Mouse (Mus musculus): ENCODE results near the gene Gm10310. TPM values are rescaled to one million over a fixed set of nuclear protein-coding genes. Genes with fewer than 3 reads are reported as not detected.
"Not testable (repeated sequence)": the region's sequence is repeated elsewhere in the genome, so short reads cannot be mapped to it uniquely, and the experiment has no call there.

Gene Gm10310
- total RNA-seq (2021) = not detected
- long read RNA-seq, experiment 1 = 0 reads
- long read RNA-seq, experiment 2 = 0 reads

DNA sequence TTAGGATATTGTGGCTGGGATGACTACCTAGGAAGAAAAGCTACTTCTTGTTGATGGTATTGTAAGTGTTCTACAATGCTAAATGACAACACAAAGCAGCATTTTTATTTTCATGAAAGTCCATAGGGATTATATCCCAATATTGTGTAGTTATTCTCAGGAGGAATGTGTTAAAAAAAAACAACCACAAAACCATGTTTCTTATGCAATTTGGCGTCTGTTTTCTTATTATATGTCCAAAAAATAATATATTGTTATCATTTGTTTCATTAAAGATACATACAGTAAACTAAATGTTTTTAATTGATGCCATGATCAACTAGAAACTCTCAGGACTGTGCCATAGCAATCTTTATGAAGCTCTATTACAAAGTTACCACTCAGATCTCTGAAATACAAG, at the start of gene Gm10310:
Gene Gm10310 (minus strand): TSS at position 101 of the 400 bp plus-strand sequence.
- DNase-seq = not testable (repeated sequence)

DNA sequence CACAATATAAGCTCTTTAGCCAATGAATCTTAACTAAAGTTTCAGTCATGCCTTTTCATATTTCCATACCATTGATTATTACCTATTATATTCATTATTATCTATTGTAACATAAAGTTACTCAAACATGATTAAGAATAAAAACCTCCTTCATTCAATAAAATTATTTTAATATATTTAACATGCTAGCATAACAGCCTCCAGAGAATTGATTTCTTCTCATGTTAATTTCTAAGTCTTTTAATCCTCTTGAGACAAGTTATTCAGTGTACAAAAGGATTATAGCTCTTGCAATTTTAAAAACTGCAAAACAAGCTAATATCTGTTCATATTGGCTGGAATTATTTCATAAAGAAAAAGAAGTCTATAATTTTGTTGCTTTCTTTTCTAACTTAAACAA, 45.2 kb upstream of the Gm10310 start, which contains the start of gene Olfr821:
Gene Olfr821 (plus strand): TSS at position 301 of the 400 bp plus-strand sequence.
- no peak for DNase-seq

DNA sequence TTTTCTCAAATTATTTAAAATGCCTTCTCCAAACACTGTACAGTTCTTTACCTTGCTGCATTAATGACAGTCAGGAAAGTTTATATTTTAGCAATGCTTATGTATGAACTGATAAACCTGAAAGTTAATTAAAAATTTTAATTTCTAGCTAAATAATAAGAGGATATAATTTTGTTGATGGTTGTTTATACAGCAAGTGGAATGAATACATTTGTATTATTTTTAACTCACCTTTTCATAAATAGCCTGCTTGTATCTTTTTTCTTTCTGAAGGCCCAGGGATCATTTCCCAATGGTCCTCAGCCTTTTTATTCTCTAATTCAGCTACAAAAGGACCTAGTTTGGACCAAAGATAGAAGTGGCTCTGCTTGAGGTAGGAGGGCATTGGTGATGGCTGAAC, 27.5 kb upstream of the Gm10310 start, which contains the start of gene Olfr820:
Gene Olfr820 (plus strand): TSS at position 301 of the 400 bp plus-strand sequence.
- no peak for DNase-seq

DNA sequence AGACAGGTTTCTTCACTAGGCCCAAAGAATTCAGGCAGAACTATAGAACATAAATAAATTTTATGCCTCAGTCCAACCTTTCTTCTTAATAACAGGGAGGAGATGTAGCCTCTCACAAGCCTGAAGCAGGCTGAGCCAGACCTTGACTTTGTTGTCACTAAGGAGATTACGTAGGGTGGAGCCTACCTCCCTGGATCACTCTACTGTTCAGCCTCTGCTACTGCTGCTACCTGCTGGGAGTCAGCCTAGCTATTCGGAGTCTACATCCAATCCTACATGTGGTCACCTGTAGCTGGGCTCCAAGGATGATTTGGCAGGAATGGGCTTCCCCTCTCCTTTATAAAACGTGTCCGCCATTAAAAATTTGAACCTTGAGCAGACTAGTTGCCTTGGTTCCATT, 20.5 kb upstream of the Gm10310 start:
- DNase-seq = not testable (repeated sequence)

DNA sequence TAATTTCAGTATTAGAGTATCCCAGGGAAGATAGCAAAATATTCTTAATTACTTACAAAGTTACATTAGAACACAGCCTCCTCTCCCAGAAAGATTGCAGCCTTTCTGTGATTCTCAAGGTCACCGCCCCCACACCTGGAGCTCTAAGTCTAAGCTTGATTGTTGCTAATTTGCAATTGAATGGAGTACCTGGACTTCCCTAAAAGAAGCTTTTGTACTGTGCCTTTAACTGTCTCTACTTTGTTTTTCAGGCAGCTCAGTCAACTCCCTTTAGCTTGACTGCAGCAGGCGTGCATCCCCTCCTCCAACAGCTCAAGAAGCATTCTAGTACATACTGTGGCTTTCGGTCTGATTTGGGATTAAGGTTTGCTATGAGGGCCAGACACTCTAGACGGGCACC, 19.2 kb upstream of the Gm10310 start:
- not testable (repeated sequence) for DNase-seq

DNA sequence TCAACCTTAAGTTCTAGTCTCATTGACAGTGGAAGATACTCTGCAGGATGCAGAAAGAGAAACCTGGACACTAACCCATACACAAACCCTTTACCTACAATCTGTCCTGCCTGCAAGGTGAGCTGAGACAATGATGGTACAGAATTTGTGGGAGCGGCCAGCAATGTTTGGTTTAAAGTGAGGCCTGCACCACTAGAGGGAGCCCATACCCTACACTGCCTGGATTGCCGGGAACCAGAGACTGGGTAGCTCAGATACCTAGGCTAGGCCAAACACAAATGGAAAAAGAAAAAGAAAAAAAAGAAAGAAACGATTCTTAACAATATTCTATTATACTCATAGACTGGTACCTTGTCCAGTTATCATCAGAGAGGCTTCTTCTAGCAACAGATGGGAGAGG, 3.0 kb downstream of the Gm10310 start:
- not testable (repeated sequence) for DNase-seq

DNA sequence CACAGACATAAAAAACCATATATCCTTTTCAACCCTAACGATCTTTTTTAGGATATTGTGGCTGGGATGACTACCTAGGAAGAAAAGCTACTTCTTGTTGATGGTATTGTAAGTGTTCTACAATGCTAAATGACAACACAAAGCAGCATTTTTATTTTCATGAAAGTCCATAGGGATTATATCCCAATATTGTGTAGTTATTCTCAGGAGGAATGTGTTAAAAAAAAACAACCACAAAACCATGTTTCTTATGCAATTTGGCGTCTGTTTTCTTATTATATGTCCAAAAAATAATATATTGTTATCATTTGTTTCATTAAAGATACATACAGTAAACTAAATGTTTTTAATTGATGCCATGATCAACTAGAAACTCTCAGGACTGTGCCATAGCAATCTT, 8.8 kb downstream of the Gm10310 start, which contains the start of gene Olfr247:
Gene Olfr247 (minus strand): TSS at position 101 of the 400 bp plus-strand sequence.
- DNase-seq = not testable (repeated sequence)

DNA sequence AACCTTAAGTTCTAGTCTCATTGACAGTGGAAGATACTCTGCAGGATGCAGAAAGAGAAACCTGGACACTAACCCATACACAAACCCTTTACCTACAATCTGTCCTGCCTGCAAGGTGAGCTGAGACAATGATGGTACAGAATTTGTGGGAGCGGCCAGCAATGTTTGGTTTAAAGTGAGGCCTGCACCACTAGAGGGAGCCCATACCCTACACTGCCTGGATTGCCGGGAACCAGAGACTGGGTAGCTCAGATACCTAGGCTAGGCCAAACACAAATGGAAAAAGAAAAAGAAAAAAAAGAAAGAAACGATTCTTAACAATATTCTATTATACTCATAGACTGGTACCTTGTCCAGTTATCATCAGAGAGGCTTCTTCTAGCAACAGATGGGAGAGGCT, 11.9 kb downstream of the Gm10310 start:
- not testable (repeated sequence) for DNase-seq

DNA sequence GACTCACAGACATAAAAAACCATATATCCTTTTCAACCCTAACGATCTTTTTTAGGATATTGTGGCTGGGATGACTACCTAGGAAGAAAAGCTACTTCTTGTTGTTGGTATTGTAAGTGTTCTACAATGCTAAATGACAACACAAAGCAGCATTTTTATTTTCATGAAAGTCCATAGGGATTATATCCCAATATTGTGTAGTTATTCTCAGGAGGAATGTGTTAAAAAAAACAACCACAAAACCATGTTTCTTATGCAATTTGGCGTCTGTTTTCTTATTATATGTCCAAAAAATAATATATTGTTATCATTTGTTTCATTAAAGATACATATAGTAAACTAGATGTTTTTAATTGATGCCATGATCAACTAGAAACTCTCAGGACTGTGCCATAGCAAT, 17.7 kb downstream of the Gm10310 start, which contains the start of gene Olfr819:
Gene Olfr819 (minus strand): TSS at position 101 of the 400 bp plus-strand sequence.
- DNase-seq = not testable (repeated sequence)

DNA sequence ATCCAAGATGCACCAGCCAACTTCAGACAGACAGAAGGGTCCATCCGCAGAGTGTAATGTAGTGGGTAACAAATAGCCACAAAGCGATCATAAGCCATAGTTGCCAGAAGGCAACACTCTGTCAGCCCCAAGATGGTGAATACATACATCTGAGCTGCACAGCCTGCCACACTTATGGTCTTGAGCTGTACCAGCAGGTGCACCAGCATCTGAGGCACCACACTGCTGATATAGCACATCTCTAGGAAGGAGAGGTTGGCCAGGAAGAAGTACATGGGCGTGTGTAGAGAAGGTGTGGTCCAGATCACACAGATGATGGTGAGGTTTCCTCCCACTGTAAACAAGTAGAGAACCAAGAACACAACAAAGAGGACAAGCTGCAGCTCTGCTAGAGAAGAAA, 18.6 kb downstream of the Gm10310 start:
- DNase-seq = not testable (repeated sequence)

DNA sequence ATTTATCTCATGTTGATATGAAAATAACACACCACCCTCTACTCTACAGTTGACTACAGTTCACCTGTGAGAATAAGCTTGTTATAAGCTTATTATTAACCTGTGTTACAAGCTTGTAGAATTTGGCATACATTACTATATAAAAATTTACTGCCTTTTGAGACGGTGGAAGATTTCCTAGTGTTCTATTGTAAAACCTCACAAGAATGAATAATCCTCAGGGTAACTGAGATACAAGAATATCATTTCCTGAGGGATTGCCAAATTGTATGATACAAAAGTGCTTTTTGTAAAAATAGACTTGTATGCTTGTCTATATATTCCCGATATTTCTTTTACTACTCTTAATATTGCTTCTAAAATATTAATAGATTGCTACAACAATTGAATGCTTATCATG, 35.9 kb downstream of the Gm10310 start, which contains the start of gene Olfr818:
Gene Olfr818 (minus strand): TSS at position 101 of the 400 bp plus-strand sequence.
- no peak for DNase-seq

Other genes starting within 250 kb of the Gm10310 start
- gene Olfr806, start 243.1 kb downstream of the Gm10310 start, total RNA-seq (2021) = not detected
- gene Olfr807, start 227.3 kb downstream of the Gm10310 start, total RNA-seq (2021) = not detected
- gene Olfr808, start 219.6 kb downstream of the Gm10310 start, total RNA-seq (2021) = not detected
- gene Olfr809, start 210.4 kb downstream of the Gm10310 start, total RNA-seq (2021) = not detected
- not detected for gene Olfr810, start 190.1 kb downstream of the Gm10310 start, total RNA-seq (2021)
- not detected for gene Olfr811, start 180.7 kb downstream of the Gm10310 start, total RNA-seq (2021)
- not detected for gene Olfr812, start 139.0 kb downstream of the Gm10310 start, total RNA-seq (2021)
- gene Olfr813, start 129.7 kb downstream of the Gm10310 start, total RNA-seq (2021) = not detected
- gene Olfr814, start 105.2 kb downstream of the Gm10310 start, total RNA-seq (2021) = not detected
- not detected for gene Olfr815, start 79.2 kb downstream of the Gm10310 start, total RNA-seq (2021)
- gene Olfr816, start 69.5 kb downstream of the Gm10310 start, total RNA-seq (2021) = not detected
- gene Olfr818, start 36.0 kb downstream of the Gm10310 start, total RNA-seq (2021) = not detected
- gene Olfr819, start 17.8 kb downstream of the Gm10310 start, total RNA-seq (2021) = not detected
- gene Olfr247, start 8.9 kb downstream of the Gm10310 start, total RNA-seq (2021) = not detected
- gene Olfr820, start 27.6 kb upstream of the Gm10310 start, total RNA-seq (2021) = not detected
- not detected for gene Olfr821, start 45.3 kb upstream of the Gm10310 start, total RNA-seq (2021)
- not detected for gene Olfr822, start 86.1 kb upstream of the Gm10310 start, total RNA-seq (2021)
- not detected for gene Olfr823, start 130.3 kb upstream of the Gm10310 start, total RNA-seq (2021)
- not detected for gene Olfr824, start 144.9 kb upstream of the Gm10310 start, total RNA-seq (2021)
- gene Olfr825, start 181.7 kb upstream of the Gm10310 start, total RNA-seq (2021) = not detected
- not detected for gene Olfr826, start 199.1 kb upstream of the Gm10310 start, total RNA-seq (2021)
- gene Olfr827, start 229.3 kb upstream of the Gm10310 start, total RNA-seq (2021) = not detected